Mouse (Mus musculus): Measurements from ENCODE around the gene Mogat1.

Mogat1 gene

DNA sequence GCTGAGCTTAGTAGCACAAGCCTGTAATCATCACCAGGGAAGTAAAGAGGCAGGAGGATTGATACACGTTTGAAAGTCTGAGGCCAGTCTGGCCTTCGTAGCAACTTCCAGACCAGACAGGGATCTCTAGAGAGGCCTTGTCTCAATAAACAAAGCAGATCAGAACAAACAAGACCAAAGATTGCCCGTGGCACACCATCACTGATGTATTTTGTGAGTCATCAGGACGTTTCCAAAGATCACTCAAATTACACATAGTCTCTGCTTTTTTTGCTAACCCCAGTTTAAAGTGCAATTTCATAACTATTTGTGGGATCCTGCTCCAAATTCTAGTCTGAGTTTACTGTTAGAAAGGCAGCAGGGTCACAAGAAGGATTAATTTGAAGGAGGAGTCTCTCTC lies 76.2 kb downstream of the Mogat1 start:
- Histone ChIP-seq H3K27me3 (ENCODE audit: insufficient read depth, low read length) (no peaks in the 10 kb centered on the region), H3K4me1 (replicated peaks; ENCODE audit: low read depth, low read length) (0 out of 2 replicates have a peak, but pooled peaks cover 3% of the 10 kb centered on the region), H3K36me3 (ENCODE audit: insufficient read depth, low read length) (no peaks in the 10 kb centered on the region), H3K4me3 (replicated peaks; ENCODE audit: low read length) (no peak overlapping the region), H3K9me3 (ENCODE audit: low read length) (no peaks in the 10 kb centered on the region)
- TF ChIP-seq POU5F1 (IDR thresholded peaks at IDR 0.05; ENCODE audit: borderline replicate concordance, low read length), result no peak
- TF ChIP-seq CTCF (conservative IDR thresholded peaks at IDR 0.05; ENCODE audit: low read length), result no peak
- TF ChIP-seq NANOG (IDR thresholded peaks at IDR 0.05; ENCODE audit: borderline replicate concordance, low read length), result no peak
